Mouse (Mus musculus) liver, adult 2 months (tissue): ENCODE results near the gene Krt6b.

ENCODE experiments used
- CTCF ChIP-seq: fragments of 200-500 bp; IDR thresholded peaks from 2 replicates; pipeline ENCODE4 v1.5.1; 2011; ENCODE audit warnings: low read depth, low read length, control low read depth
- POLR2A ChIP-seq: fragments of 200-500 bp; IDR thresholded peaks from 2 replicates; pipeline ENCODE4 v1.6.1; 2011; ENCODE audit warnings: low read length, control low read depth; ENCODE audit not compliant: insufficient read depth; ENCODE audit errors: extremely low read depth

DNA sequence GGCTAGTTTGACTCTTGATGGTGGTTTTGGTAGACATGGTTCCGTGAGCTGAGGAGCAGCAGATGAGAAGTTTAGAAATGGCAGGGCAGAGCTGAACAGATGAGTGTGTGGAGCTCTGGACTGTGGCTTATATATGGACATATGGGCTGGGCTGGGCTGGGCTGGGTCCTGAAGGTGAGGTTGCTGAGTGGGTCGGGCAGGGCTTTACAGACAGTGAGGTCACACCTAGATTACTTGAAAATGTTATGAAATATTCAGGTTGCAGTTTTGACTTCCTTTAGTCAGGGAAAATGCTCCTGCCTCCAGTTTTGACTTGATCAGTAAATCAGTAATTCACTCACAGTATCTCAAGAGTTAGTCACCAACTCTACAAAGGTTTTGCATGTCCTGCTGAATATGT, at the start of gene Krt6b:
- TF ChIP-seq CTCF (no peak), POLR2A (no peak)
